Mouse (Mus musculus) CD4-positive, CD25-positive, alpha-beta regulatory T cell, adult 9 weeks (primary cell): ENCODE data around the gene Slc6a14. TPM values are rescaled to one million over a fixed set of nuclear protein-coding genes. Genes with fewer than 3 reads are reported as not detected.

ENCODE experiments used
- polyA plus RNA-seq: library from polyadenylated mRNA; unstranded; fragments of 100-300 nt; shearing (Covaris generic); gene quantifications from one replicate; pipeline ENCODE4 v1.2.1, GENCODE M21; 2017

Slc6a14 gene
- not detected for polyA plus RNA-seq

DNA sequence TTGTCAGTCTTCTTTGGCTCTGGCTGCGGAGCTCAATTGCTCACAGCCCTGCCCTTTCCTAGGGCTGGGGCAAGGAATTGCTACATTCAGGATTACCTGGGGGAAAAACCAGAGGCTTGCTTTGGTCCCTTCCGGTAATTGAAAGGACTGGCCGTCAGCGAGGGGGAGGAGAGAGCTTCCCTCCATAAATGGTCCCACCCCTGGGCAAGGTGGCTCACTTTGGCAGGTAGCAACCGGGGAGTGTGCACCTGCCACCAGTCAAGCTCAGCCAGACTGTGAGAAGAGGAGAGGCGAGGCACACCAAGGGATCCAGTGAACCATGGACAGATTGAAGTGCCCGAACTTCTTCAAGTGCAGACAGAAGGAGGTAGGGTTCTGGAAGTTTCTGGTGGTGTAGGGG lies at the start of gene Slc6a14:
TSS of gene Slc6a14 (plus strand) at position 68 of the 400 bp plus-strand sequence.

GRCm38 (mm10) chrX:21744997-21745396 lies 30.3 kb downstream of the Slc6a14 start, which contains the start of gene Gm28269:
Gm28269 (minus strand) TSS chrX:21745097.

Other genes starting within 250 kb of the Slc6a14 start
- gene Agtr2, start 230.4 kb upstream of the Slc6a14 start, polyA plus RNA-seq = not detected
- gene Gm28269, start 30.2 kb downstream of the Slc6a14 start, polyA plus RNA-seq = not detected